Mouse (Mus musculus) liver, adult 2 months (tissue): ENCODE data around the gene Vsx2.

Source experiments
- CTCF ChIP-seq: fragments of 200-500 bp; IDR thresholded peaks from 2 replicates; pipeline ENCODE4 v1.5.1; 2011; ENCODE audit warnings: low read depth, low read length, control low read depth
- POLR2A ChIP-seq: fragments of 200-500 bp; IDR thresholded peaks from 2 replicates; pipeline ENCODE4 v1.6.1; 2011; ENCODE audit warnings: low read length, control low read depth; ENCODE audit not compliant: insufficient read depth; ENCODE audit errors: extremely low read depth

GRCm38 (mm10) chr12:84578440-84578770 lies 8.8 kb downstream of the Vsx2 start:
- no peak for TF ChIP-seq CTCF
- TF ChIP-seq POLR2A: no peak
